Mouse (Mus musculus): ENCODE measurements around the gene Pimreg. TPM values are rescaled to one million over a fixed set of nuclear protein-coding genes. Genes with fewer than 3 reads are reported as not detected.

Gene Pimreg
- total RNA-seq, 2 experiments from 2014 or later: 0.25 to 0.53 TPM

Other genes with a start within 250 kb of the Pimreg start
- gene Aipl1, start 4.5 kb upstream of the Pimreg start, total RNA-seq (2021): under 1 TPM in 1 of 2 experiments, not detected in 1; 0.14 TPM
- gene Pitpnm3, start 93.7 kb downstream of the Pimreg start, total RNA-seq (2021): 10 to 100 TPM; 72.4 to 78.6 TPM
- gene Gm43951, start 164.8 kb downstream of the Pimreg start, total RNA-seq (2021): 10 to 100 TPM; 11.9 to 13.5 TPM
- 10 to 100 TPM; 29.7 to 30.1 TPM for gene 4933427D14Rik, start 165.4 kb downstream of the Pimreg start, total RNA-seq (2021)
- 10 to 100 TPM; 30.6 to 32.3 TPM for gene Txndc17, start 165.5 kb downstream of the Pimreg start, total RNA-seq (2021)
- 10 to 100 TPM; 12.1 to 15.9 TPM for gene Med31, start 173.6 kb downstream of the Pimreg start, total RNA-seq (2021)
- 10 to 100 TPM; 18.0 to 19.6 TPM for gene Slc13a5, start 225.2 kb downstream of the Pimreg start, total RNA-seq (2021)

All from left cerebral cortex, postnatal 25 days (tissue).